Mouse (Mus musculus) neural tube, embryonic 11.5 days (tissue): Measurements from ENCODE around the gene Sufu. TPM values are rescaled to one million over a fixed set of nuclear protein-coding genes. Genes with fewer than 3 reads are reported as not detected.

Source experiments
- ATAC-seq: fragments of 200-750 bp; cut with Nextera tagmentation; 2 replicates; pipeline ENCODE4 v1.8.0; 2017; ENCODE audit warnings: moderate number of reproducible peaks, mild to moderate bottlenecking, moderate TSS enrichment, moderate library complexity; ENCODE audit not compliant: insufficient read depth, low FRiP score, low TSS enrichment
- DNase-seq: peaks from one replicate; pipeline ENCODE4 v3.0.0-alpha.2; 2015; ENCODE audit warnings: low spot score
- H3K27ac ChIP-seq: fragments of 300-500 bp; sonication (generic); 2 replicates; pipeline ENCODE4 v1.5.1; 2014; ENCODE audit warnings: low read depth, mild to moderate bottlenecking, low read length
- H3K27me3 ChIP-seq: fragments of 300-500 bp; sonication (generic); 2 replicates; pipeline ENCODE4 v1.6.1; 2014; ENCODE audit warnings: mild to moderate bottlenecking, low read length, mixed read lengths; ENCODE audit not compliant: control insufficient read depth, insufficient read depth
- H3K36me3 ChIP-seq: fragments of 300-500 bp; sonication (generic); 2 replicates; pipeline ENCODE4 v1.6.1; 2014; ENCODE audit warnings: mild to moderate bottlenecking, low read length, moderate library complexity, mixed read lengths; ENCODE audit not compliant: control insufficient read depth, insufficient read depth
- H3K4me1 ChIP-seq: fragments of 300-500 bp; sonication (generic); 2 replicates; pipeline ENCODE4 v1.6.1; 2014; ENCODE audit warnings: low read length, mixed read lengths; ENCODE audit not compliant: control insufficient read depth, insufficient read depth
- H3K4me2 ChIP-seq: fragments of 300-500 bp; sonication (generic); 2 replicates; pipeline ENCODE4 v1.6.1; 2014; ENCODE audit warnings: low read depth, mild to moderate bottlenecking, moderate library complexity
- H3K4me3 ChIP-seq: fragments of 300-500 bp; sonication (generic); 2 replicates; pipeline ENCODE4 v1.5.1; 2014; ENCODE audit warnings: low read depth, low read length
- H3K9ac ChIP-seq: fragments of 300-500 bp; sonication (generic); 2 replicates; pipeline ENCODE4 v1.6.1; 2014; ENCODE audit warnings: mild to moderate bottlenecking, low read length
- H3K9me3 ChIP-seq: fragments of 300-500 bp; sonication (generic); 2 replicates; pipeline ENCODE4 v1.6.1; 2016; ENCODE audit warnings: low read length; ENCODE audit not compliant: control insufficient read depth
- WGBS: fragments of 180-500 bp; shearing (Covaris S2); extraction: QIAGEN DNeasy Blood & Tissue Kit; methylation state at CpG from one replicate; pipeline ENCODE4 v1.1.7; 2014; 5-methylcytosine and 5-hydroxymethylcytosine counted together
- polyA plus RNA-seq: library from polyadenylated mRNA; unstranded; fragments of >200 nt; fragmentation: Nextera tagmentation; extraction: Ambion mirVana; gene quantifications from 2 replicates; pipeline ENCODE4 v1.2.1, GENCODE M21; 2014

The Sufu gene
- polyA plus RNA-seq, 1 experiment from 2014 or later, result 44.1 TPM

DNA sequence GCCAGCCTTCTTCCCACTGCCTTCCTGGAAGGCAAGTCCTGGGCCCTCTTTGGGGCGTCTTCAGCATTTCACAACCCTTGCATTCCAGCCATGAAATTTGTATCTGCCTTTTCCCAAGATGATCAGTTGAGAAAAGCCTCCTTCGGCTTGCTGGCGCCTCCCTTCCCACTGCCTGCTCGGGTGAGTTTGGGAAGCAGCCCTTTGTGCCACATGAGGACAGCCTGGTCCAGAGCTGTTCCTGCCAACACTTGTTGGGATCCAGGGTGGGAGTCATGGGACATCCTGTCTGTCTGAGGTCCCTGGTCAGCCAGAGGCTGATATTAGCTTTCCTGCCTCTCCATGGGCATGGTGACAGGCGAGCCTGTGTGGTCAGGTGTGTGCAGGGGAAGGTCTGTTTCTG, 61.1 kb downstream of the Sufu start:
- Histone ChIP-seq H3K4me2 (no peak overlapping the region), H3K4me1 (no peaks in the 10 kb centered on the region), H3K27ac (no peak overlapping the region), H3K9me3 (no peaks in the 10 kb centered on the region), H3K27me3 (no peaks in the 10 kb centered on the region), H3K36me3 (peaks cover 8% of the 10 kb centered on the region), H3K4me3 (no peak overlapping the region), H3K9ac (no peak overlapping the region)
- WGBS, result 85% methylated on average over 5 of the region's 5 CpGs
- no peak for DNase-seq
- no peak for ATAC-seq

GRCm38 (mm10) chr19:46459256-46459655, 62.6 kb downstream of the Sufu start:
- WGBS, result 90% methylated on average over 10 of the region's 10 CpGs
- Histone ChIP-seq H3K36me3 (peaks cover 8% of the 10 kb centered on the region), H3K4me3 (no peak overlapping the region), H3K9me3 (no peaks in the 10 kb centered on the region), H3K4me1 (no peaks in the 10 kb centered on the region), H3K27me3 (no peaks in the 10 kb centered on the region), H3K27ac (no peak overlapping the region), H3K4me2 (no peak overlapping the region), H3K9ac (no peak overlapping the region)
- ATAC-seq (no peak), DNase-seq (no peak)

GRCm38 (mm10) chr19:46459889-46460288, 63.2 kb downstream of the Sufu start:
- Histone ChIP-seq H3K9ac (no peak overlapping the region), H3K4me1 (no peaks in the 10 kb centered on the region), H3K9me3 (no peaks in the 10 kb centered on the region), H3K27ac (no peak overlapping the region), H3K27me3 (no peaks in the 10 kb centered on the region), H3K36me3 (peaks cover 8% of the 10 kb centered on the region), H3K4me3 (no peak overlapping the region), H3K4me2 (no peak overlapping the region)
- no peak for DNase-seq
- no peak for ATAC-seq
- WGBS, result 90% methylated on average over 2 of the region's 2 CpGs

GRCm38 (mm10) chr19:46462574-46462973, 65.9 kb downstream of the Sufu start:
- Histone ChIP-seq H3K9me3 (no peaks in the 10 kb centered on the region), H3K27me3 (no peaks in the 10 kb centered on the region), H3K4me1 (no peaks in the 10 kb centered on the region), H3K4me3 (no peak overlapping the region), H3K9ac (no peak overlapping the region), H3K36me3 (peaks cover 6% of the 10 kb centered on the region), H3K4me2 (no peak overlapping the region), H3K27ac (no peak overlapping the region)
- WGBS, result 94% methylated on average over 3 of the region's 3 CpGs
- DNase-seq (no peak), ATAC-seq (no peak)

- no peak overlapping the region for H3K27ac ChIP-seq
- no peak for ATAC-seq
- no peaks in the 10 kb centered on the region for H3K27me3 ChIP-seq
- peaks cover 6% of the 10 kb centered on the region for H3K36me3 ChIP-seq
- H3K4me1 ChIP-seq, result no peaks in the 10 kb centered on the region
- H3K4me2 ChIP-seq, result no peak overlapping the region
- H3K4me3 ChIP-seq, result no peak overlapping the region
- DNase-seq, result no peak
- H3K9me3 ChIP-seq, result no peaks in the 10 kb centered on the region
- H3K9ac ChIP-seq, result no peak overlapping the region
- 97% methylated on average over 4 of the region's 4 CpGs for WGBS
Measured at GRCm38 (mm10) chr19:46463446-46463845, 66.8 kb downstream of the Sufu start.

DNA sequence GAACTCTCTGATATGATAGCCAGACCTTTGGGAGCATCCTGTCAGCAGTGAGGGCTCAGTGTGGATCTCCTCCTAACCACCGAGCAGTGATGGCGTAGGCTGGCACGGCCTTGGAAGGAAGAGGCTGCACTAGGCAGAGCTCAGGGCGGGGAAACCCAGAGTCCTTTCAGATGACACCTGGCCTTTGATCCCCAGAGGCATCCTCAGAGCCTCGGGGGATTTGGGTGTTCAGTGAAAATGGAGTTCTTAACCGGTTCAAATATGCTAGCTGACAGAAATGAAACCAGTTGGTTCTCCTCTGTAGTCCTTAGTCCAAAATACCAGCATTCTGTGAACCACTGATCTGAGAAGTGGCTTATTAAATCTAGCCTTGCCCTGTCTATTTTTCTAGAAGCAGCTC, 69.5 kb downstream of the Sufu start:
- no peak for ATAC-seq
- peaks cover 2% of the 10 kb centered on the region; the same call in 1 of the 2 replicates for H3K36me3 ChIP-seq
- 81% methylated on average over 6 of the region's 6 CpGs for WGBS
- DNase-seq, result no peak
- H3K4me3 ChIP-seq, result no peak overlapping the region
- H3K9me3 ChIP-seq, result no peaks in the 10 kb centered on the region
- H3K27me3 ChIP-seq, result no peaks in the 10 kb centered on the region
- no peak overlapping the region for H3K27ac ChIP-seq
- peaks cover 13% of the 10 kb centered on the region for H3K4me1 ChIP-seq
- H3K4me2 ChIP-seq, result no peak overlapping the region
- no peak overlapping the region for H3K9ac ChIP-seq

DNA sequence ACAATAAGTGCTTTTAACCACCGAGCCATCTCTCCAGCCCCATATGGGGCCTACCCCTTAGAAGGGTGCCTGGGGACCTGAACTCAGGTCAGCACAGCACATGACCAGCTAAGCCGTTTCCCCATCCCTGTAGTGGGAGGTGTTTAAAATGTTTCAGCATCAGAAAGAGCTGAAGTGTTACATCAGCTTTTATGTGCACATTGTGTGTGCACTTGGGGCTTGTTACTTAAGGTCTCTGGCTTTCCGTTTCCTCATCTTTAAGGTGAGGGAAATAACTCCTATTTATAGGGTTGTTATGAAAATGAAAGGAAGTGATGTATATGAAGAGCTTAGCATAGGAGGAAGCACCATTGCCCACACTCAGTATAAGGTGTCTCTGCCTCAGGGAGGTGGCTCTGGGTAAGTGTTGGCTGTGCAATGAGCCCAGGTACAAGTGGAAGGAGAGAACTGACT, 70.4 kb downstream of the Sufu start:
- peaks cover 20% of the 10 kb centered on the region for H3K4me1 ChIP-seq
- no peaks in the 10 kb centered on the region for H3K9me3 ChIP-seq

DNA sequence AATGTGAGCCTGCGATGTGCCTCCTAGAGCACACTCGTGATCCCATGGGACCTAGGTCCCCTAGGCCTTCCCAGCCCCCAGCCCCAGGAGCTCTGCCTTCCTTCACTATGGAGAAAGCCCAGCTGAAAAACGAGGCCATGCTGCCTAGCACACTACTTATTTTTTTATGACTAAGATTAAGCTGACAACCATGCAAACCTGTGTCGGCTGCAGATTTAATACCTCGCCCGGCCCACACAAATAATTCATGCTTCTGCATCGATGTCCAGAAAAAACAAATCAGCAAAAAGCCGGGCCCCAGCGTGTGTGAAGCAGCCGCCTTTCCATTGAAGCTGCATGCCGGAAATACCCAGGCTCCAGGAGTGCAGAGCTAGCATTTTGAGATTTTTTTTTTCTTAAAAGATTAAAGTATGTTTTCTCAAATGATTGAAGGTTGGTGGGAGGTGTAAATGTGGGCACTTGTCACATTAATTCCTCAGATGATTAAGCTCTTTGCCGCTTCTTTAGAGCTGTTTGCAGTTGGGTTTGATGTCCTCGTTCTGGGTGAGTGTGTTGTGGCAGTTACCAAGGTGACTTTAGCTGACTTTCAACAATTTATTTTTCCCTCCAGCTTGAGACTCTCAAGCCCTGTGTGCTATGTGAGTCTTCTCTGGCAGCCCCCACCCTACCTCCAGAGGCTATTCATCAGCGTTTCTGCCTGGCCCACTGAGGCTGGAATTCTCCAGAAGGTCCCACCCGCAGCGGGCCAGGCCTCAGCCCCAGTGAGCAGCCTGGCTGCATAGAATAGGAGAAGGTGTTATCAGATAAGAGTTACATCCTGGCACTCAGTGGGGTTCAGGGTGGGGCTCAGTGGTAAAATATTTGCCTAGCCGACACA, 73.9 kb downstream of the Sufu start:
- no peak overlapping the region for H3K4me3 ChIP-seq
- peak overlapping the region; percentile 26; the same call in 1 of the 2 replicates for H3K9ac ChIP-seq
- H3K9me3 ChIP-seq, result no peaks in the 10 kb centered on the region
- ATAC-seq, result peak; percentile 31; the same call in 1 of the 2 replicates
- peaks cover 20% of the 10 kb centered on the region for H3K4me1 ChIP-seq
- H3K4me2 ChIP-seq, result no peak overlapping the region
- peak; percentile 44 for DNase-seq
- no peaks in the 10 kb centered on the region for H3K27me3 ChIP-seq
- peaks cover 3% of the 10 kb centered on the region; the same call in 1 of the 2 replicates for H3K36me3 ChIP-seq
- H3K27ac ChIP-seq, result peak overlapping the region; percentile 63
- WGBS, result 38% methylated on average over 17 of the region's 17 CpGs

More for the DNA sequence above, 70.4 kb downstream of the Sufu start:
- H3K27ac ChIP-seq, result no peak overlapping the region
- no peak overlapping the region for H3K9ac ChIP-seq
- no peak for ATAC-seq
- no peak for DNase-seq
- H3K27me3 ChIP-seq, result no peaks in the 10 kb centered on the region
- no peak overlapping the region for H3K4me2 ChIP-seq
- no peak overlapping the region for H3K4me3 ChIP-seq
- WGBS, result 67% methylated on average over 3 of the region's 3 CpGs
- peaks cover 2% of the 10 kb centered on the region; the same call in 1 of the 2 replicates for H3K36me3 ChIP-seq
